Mouse (Mus musculus): ENCODE data around the gene Slc7a14. TPM values are rescaled to one million over a fixed set of nuclear protein-coding genes. Genes with fewer than 3 reads are reported as not detected.
A peak's percentile ranks its signal among the peaks of the same experiment; 100 is the strongest.

Gene Slc7a14
- polyA plus RNA-seq, 1 experiment = 0.01 TPM

GRCm38 (mm10) chr3:31252566-31252965 is 57.6 kb downstream of the Slc7a14 start:
- Histone ChIP-seq H3K4me3 (ENCODE audit: insufficient read depth, poor library complexity, severe bottlenecking) (no peak overlapping the region), H3K79me2 (ENCODE audit: control insufficient read depth, insufficient read depth) (no peaks in the 10 kb centered on the region), H3K79me3 (ENCODE audit: low read depth) (no peaks in the 10 kb centered on the region), H3ac (ENCODE audit: control insufficient read depth, insufficient read length, low read depth) (no peak overlapping the region), H3K36me3 (ENCODE audit: control insufficient read depth, insufficient read depth) (no peaks in the 10 kb centered on the region), H3K27me3 (ENCODE audit: control insufficient read depth, insufficient read depth, insufficient read length) (peaks cover 3% of the 10 kb centered on the region)
- TF ChIP-seq MYOG (IDR thresholded peaks at IDR 0.05; ENCODE audit: control insufficient read depth, extremely low read depth, insufficient read length) (no peak), CEBPB (IDR thresholded peaks at IDR 0.05; ENCODE audit: low read depth) (no peak), MYOD1 (IDR thresholded peaks at IDR 0.05; ENCODE audit: control insufficient read depth, insufficient read length, low read depth) (no peak), FOSL1 (IDR thresholded peaks at IDR 0.05; ENCODE audit: insufficient read depth, low read length, poor library complexity, severe bottlenecking) (no peak), USF1 (IDR thresholded peaks at IDR 0.05; ENCODE audit: low read depth) (no peak), CTCF (IDR thresholded peaks at IDR 0.05; ENCODE audit: control insufficient read depth, insufficient read depth, insufficient read length) (no peak), MAX (IDR thresholded peaks at IDR 0.05) (no peak)

DNA sequence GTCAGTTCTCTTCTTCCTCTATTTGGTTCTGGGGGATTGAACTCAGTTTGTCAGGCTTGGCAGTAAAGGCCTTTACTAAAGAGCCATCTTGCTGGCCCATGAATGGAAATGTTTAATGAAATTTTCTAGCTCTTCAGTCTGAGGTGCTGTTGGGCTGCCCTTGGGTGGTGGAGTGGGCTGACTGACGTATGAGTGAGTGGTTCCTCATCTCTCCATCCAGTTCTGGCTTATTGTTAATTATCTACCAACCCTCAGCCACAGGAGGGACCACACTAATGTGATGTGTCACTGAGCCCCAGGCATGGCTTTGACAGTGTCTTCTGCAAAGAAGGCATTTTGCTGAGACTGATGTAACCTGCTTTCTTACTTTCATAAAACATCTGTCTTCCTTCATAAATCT is 66.7 kb downstream of the Slc7a14 start:
- H3K79me3 ChIP-seq (ENCODE audit: low read depth) = no peaks in the 10 kb centered on the region
- H3K4me3 ChIP-seq (ENCODE audit: insufficient read depth, poor library complexity, severe bottlenecking) = no peak overlapping the region
- no peaks in the 10 kb centered on the region for H3K36me3 ChIP-seq (ENCODE audit: control insufficient read depth, insufficient read depth)
- H3ac ChIP-seq (ENCODE audit: control insufficient read depth, insufficient read length, low read depth) = no peak overlapping the region
- TF ChIP-seq MAX (IDR thresholded peaks at IDR 0.05) = no peak
- TF ChIP-seq FOSL1 (IDR thresholded peaks at IDR 0.05; ENCODE audit: insufficient read depth, low read length, poor library complexity, severe bottlenecking) = no peak
- TF ChIP-seq USF1 (IDR thresholded peaks at IDR 0.05; ENCODE audit: low read depth) = no peak
- TF ChIP-seq CEBPB (IDR thresholded peaks at IDR 0.05; ENCODE audit: low read depth) = no peak
- no peak for TF ChIP-seq MYOD1 (IDR thresholded peaks at IDR 0.05; ENCODE audit: control insufficient read depth, insufficient read length, low read depth)
- no peak for TF ChIP-seq CTCF (IDR thresholded peaks at IDR 0.05; ENCODE audit: control insufficient read depth, insufficient read depth, insufficient read length)
- no peak for TF ChIP-seq MYOG (IDR thresholded peaks at IDR 0.05; ENCODE audit: control insufficient read depth, extremely low read depth, insufficient read length)
- peaks cover 16% of the 10 kb centered on the region for H3K27me3 ChIP-seq (ENCODE audit: control insufficient read depth, insufficient read depth, insufficient read length)
- H3K79me2 ChIP-seq (ENCODE audit: control insufficient read depth, insufficient read depth) = no peaks in the 10 kb centered on the region

GRCm38 (mm10) chr3:31240840-31241239 is 69.3 kb downstream of the Slc7a14 start:
- H3K4me3 ChIP-seq (ENCODE audit: insufficient read depth, poor library complexity, severe bottlenecking) = no peak overlapping the region
- peaks cover 16% of the 10 kb centered on the region for H3K27me3 ChIP-seq (ENCODE audit: control insufficient read depth, insufficient read depth, insufficient read length)
- H3K36me3 ChIP-seq (ENCODE audit: control insufficient read depth, insufficient read depth) = no peaks in the 10 kb centered on the region
- no peaks in the 10 kb centered on the region for H3K79me2 ChIP-seq (ENCODE audit: control insufficient read depth, insufficient read depth)
- TF ChIP-seq CTCF (IDR thresholded peaks at IDR 0.05; ENCODE audit: control insufficient read depth, insufficient read depth, insufficient read length) = no peak
- no peak for TF ChIP-seq MYOG (IDR thresholded peaks at IDR 0.05; ENCODE audit: control insufficient read depth, extremely low read depth, insufficient read length)
- no peak for TF ChIP-seq CEBPB (IDR thresholded peaks at IDR 0.05; ENCODE audit: low read depth)
- TF ChIP-seq MAX (IDR thresholded peaks at IDR 0.05) = no peak
- no peak for TF ChIP-seq USF1 (IDR thresholded peaks at IDR 0.05; ENCODE audit: low read depth)
- TF ChIP-seq MYOD1 (IDR thresholded peaks at IDR 0.05; ENCODE audit: control insufficient read depth, insufficient read length, low read depth) = no peak
- TF ChIP-seq FOSL1 (IDR thresholded peaks at IDR 0.05; ENCODE audit: insufficient read depth, low read length, poor library complexity, severe bottlenecking) = no peak
- H3K79me3 ChIP-seq (ENCODE audit: low read depth) = no peaks in the 10 kb centered on the region
- H3ac ChIP-seq (ENCODE audit: control insufficient read depth, insufficient read length, low read depth) = no peak overlapping the region

GRCm38 (mm10) chr3:31239645-31240044 is 70.5 kb downstream of the Slc7a14 start:
- TF ChIP-seq MAX (IDR thresholded peaks at IDR 0.05) (no peak), MYOD1 (IDR thresholded peaks at IDR 0.05; ENCODE audit: control insufficient read depth, insufficient read length, low read depth) (no peak), FOSL1 (IDR thresholded peaks at IDR 0.05; ENCODE audit: insufficient read depth, low read length, poor library complexity, severe bottlenecking) (no peak), USF1 (IDR thresholded peaks at IDR 0.05; ENCODE audit: low read depth) (no peak), CEBPB (IDR thresholded peaks at IDR 0.05; ENCODE audit: low read depth) (no peak), CTCF (IDR thresholded peaks at IDR 0.05; ENCODE audit: control insufficient read depth, insufficient read depth, insufficient read length) (no peak), MYOG (IDR thresholded peaks at IDR 0.05; ENCODE audit: control insufficient read depth, extremely low read depth, insufficient read length) (no peak)
- H3K27me3 ChIP-seq (ENCODE audit: control insufficient read depth, insufficient read depth, insufficient read length) = peaks cover 19% of the 10 kb centered on the region
- no peaks in the 10 kb centered on the region for H3K79me3 ChIP-seq (ENCODE audit: low read depth)
- H3ac ChIP-seq (ENCODE audit: control insufficient read depth, insufficient read length, low read depth) = no peak overlapping the region
- H3K36me3 ChIP-seq (ENCODE audit: control insufficient read depth, insufficient read depth) = no peaks in the 10 kb centered on the region
- H3K79me2 ChIP-seq (ENCODE audit: control insufficient read depth, insufficient read depth) = no peaks in the 10 kb centered on the region
- no peak overlapping the region for H3K4me3 ChIP-seq (ENCODE audit: insufficient read depth, poor library complexity, severe bottlenecking)

DNA sequence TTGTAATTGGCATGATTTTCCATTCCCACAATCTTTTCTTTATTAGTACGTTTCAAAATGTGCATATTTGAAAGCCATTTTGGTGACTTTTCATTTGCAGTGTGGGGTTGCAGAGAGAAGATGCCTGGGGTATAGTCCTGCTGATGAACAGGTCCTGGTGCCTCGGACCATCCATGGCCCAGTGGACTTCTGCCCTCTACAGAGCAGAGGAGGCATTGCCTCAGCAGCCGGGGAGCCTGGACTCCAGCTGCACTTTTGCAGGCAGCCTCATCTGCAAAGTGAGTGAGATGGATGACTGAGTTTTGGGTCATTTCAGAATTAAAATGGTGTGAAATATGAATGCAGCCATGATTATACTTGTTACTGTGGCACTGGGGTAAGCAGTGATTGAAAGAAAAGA is 72.2 kb downstream of the Slc7a14 start:
- peak; percentile 45 for TF ChIP-seq CTCF (IDR thresholded peaks at IDR 0.05; ENCODE audit: control insufficient read depth, insufficient read depth, insufficient read length)
- TF ChIP-seq FOSL1 (IDR thresholded peaks at IDR 0.05; ENCODE audit: insufficient read depth, low read length, poor library complexity, severe bottlenecking) = no peak
- Histone ChIP-seq H3K79me2 (ENCODE audit: control insufficient read depth, insufficient read depth) (no peaks in the 10 kb centered on the region), H3K79me3 (ENCODE audit: low read depth) (no peaks in the 10 kb centered on the region), H3ac (ENCODE audit: control insufficient read depth, insufficient read length, low read depth) (no peak overlapping the region), H3K4me3 (ENCODE audit: insufficient read depth, poor library complexity, severe bottlenecking) (no peak overlapping the region), H3K36me3 (ENCODE audit: control insufficient read depth, insufficient read depth) (no peaks in the 10 kb centered on the region), H3K27me3 (ENCODE audit: control insufficient read depth, insufficient read depth, insufficient read length) (peaks cover 21% of the 10 kb centered on the region)

- no peaks in the 10 kb centered on the region for H3K79me3 ChIP-seq (ENCODE audit: low read depth)
- H3K27me3 ChIP-seq (ENCODE audit: control insufficient read depth, insufficient read depth, insufficient read length) = peaks cover 24% of the 10 kb centered on the region
- no peak overlapping the region for H3K4me3 ChIP-seq (ENCODE audit: insufficient read depth, poor library complexity, severe bottlenecking)
- no peaks in the 10 kb centered on the region for H3K36me3 ChIP-seq (ENCODE audit: control insufficient read depth, insufficient read depth)
- TF ChIP-seq CTCF (IDR thresholded peaks at IDR 0.05; ENCODE audit: control insufficient read depth, insufficient read depth, insufficient read length) (no peak), MAX (IDR thresholded peaks at IDR 0.05) (no peak), MYOG (IDR thresholded peaks at IDR 0.05; ENCODE audit: control insufficient read depth, extremely low read depth, insufficient read length) (no peak), USF1 (IDR thresholded peaks at IDR 0.05; ENCODE audit: low read depth) (no peak), MYOD1 (IDR thresholded peaks at IDR 0.05; ENCODE audit: control insufficient read depth, insufficient read length, low read depth) (no peak), CEBPB (IDR thresholded peaks at IDR 0.05; ENCODE audit: low read depth) (no peak), FOSL1 (IDR thresholded peaks at IDR 0.05; ENCODE audit: insufficient read depth, low read length, poor library complexity, severe bottlenecking) (no peak)
- H3K79me2 ChIP-seq (ENCODE audit: control insufficient read depth, insufficient read depth) = no peaks in the 10 kb centered on the region
- H3ac ChIP-seq (ENCODE audit: control insufficient read depth, insufficient read length, low read depth) = no peak overlapping the region
Measured at GRCm38 (mm10) chr3:31236146-31236545, 74.0 kb downstream of the Slc7a14 start.
